Mouse (Mus musculus): ENCODE results near the gene Ugt1a9. TPM values are rescaled to one million over a fixed set of nuclear protein-coding genes. Genes with fewer than 3 reads are reported as not detected.
"Not testable (repeated sequence)": the region's sequence is repeated elsewhere in the genome, so short reads cannot be mapped to it uniquely, and the experiment has no call there.

The Ugt1a9 gene
- polyA plus RNA-seq, 1 experiment from 2014 or later, result not detected

DNA sequence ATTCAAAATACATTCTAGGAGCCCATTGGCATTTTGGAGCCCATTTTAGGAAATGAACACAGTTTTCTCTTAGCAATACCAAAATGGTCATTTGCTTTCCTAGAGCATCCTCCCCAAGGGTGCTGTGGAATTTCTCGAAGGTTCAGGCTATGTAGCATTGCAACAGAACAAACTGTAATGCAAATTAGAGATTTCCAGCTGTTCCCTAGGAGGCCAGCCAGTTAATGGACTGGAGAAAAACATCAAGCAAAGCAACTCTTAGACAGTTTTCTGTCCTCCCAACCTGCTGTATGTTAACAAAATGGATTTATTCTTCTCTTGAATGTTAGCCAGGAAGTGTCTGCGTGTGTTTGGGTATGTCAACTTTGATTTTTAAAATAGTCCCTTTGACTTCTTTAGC, 66.0 kb downstream of the Ugt1a9 start:
- WGBS, result 78% methylated on average over 2 of the region's 2 CpGs
- Histone ChIP-seq H3K9ac (ENCODE audit: low read length) (no peak overlapping the region), H3K27ac (replicated peaks; ENCODE audit: low read depth, low read length) (no peak overlapping the region), H3K4me1 (ENCODE audit: control insufficient read depth, insufficient read depth, low read length) (no peaks in the 10 kb centered on the region), H3K9me3 (ENCODE audit: control insufficient read depth, low read length) (no peaks in the 10 kb centered on the region), H3K4me3 (ENCODE audit: low read depth, low read length) (no peak overlapping the region), H3K27me3 (ENCODE audit: control insufficient read depth, insufficient read depth, low read length) (no peaks in the 10 kb centered on the region), H3K36me3 (ENCODE audit: control insufficient read depth, insufficient read depth, low read length) (no peaks in the 10 kb centered on the region), H3K4me2 (ENCODE audit: low read depth, severe bottlenecking) (no peak overlapping the region)
- ATAC-seq (ENCODE audit: insufficient number of reproducible peaks, low FRiP score, low TSS enrichment, low read depth), result no peak
- DNase-seq (ENCODE audit: low spot score), result no peak

DNA sequence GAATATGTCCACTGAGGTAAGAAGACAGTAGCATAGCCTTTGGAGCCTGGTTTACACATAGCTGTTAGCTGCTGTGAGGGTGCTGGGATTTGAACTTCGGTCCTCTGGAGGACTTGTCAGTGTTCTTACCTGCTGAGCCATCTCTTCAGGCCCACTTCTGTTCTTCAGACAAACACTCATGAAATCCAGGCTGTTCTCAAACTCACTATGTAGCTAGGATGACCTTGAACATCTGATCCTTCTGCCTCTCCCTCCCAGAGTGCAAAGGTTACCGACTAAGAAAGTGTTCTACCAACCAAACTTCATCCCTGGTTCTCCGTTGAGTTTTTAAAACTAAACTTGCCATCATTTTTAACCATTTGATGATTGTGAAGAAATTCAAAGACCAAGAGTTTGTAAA, 66.7 kb downstream of the Ugt1a9 start:
- no peak overlapping the region for H3K4me2 ChIP-seq (ENCODE audit: low read depth, severe bottlenecking)
- ATAC-seq (ENCODE audit: insufficient number of reproducible peaks, low FRiP score, low TSS enrichment, low read depth), result no peak
- H3K27ac ChIP-seq (replicated peaks; ENCODE audit: low read depth, low read length), result no peak overlapping the region
- DNase-seq (ENCODE audit: low spot score), result no peak
- H3K4me3 ChIP-seq (ENCODE audit: low read depth, low read length), result no peak overlapping the region
- no peaks in the 10 kb centered on the region for H3K9me3 ChIP-seq (ENCODE audit: control insufficient read depth, low read length)
- H3K27me3 ChIP-seq (ENCODE audit: control insufficient read depth, insufficient read depth, low read length), result no peaks in the 10 kb centered on the region
- no peak overlapping the region for H3K9ac ChIP-seq (ENCODE audit: low read length)
- 87% methylated on average over 3 of the region's 3 CpGs for WGBS
- no peaks in the 10 kb centered on the region for H3K4me1 ChIP-seq (ENCODE audit: control insufficient read depth, insufficient read depth, low read length)
- no peaks in the 10 kb centered on the region for H3K36me3 ChIP-seq (ENCODE audit: control insufficient read depth, insufficient read depth, low read length)

DNA sequence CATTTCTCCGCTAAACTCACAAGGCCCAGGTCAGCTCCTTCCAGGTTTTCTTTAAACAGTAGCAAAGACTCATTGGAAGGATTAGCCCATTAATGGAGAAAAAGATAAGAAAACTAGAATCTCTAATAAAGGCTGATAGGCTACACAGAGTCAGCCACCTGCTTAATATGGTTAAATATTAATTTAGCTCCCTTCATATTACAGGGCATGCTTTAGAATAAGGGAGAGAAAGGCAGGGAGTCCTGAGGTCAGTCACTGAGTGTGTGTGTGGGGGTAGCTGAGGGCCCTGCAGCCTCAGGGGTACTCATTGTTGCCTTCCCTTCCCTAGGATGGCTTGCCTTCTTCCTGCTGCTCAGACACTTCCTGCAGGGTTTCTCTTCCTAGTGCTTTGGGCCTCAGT, 67.5 kb downstream of the Ugt1a9 start:
- DNase-seq (ENCODE audit: low spot score) (no peak), ATAC-seq (ENCODE audit: insufficient number of reproducible peaks, low FRiP score, low TSS enrichment, low read depth) (no peak)
- 88% methylated on average over 1 of the region's 1 CpGs for WGBS
- Histone ChIP-seq H3K4me1 (ENCODE audit: control insufficient read depth, insufficient read depth, low read length) (no peaks in the 10 kb centered on the region), H3K9ac (ENCODE audit: low read length) (no peak overlapping the region), H3K27me3 (ENCODE audit: control insufficient read depth, insufficient read depth, low read length) (no peaks in the 10 kb centered on the region), H3K9me3 (ENCODE audit: control insufficient read depth, low read length) (no peaks in the 10 kb centered on the region), H3K4me2 (ENCODE audit: low read depth, severe bottlenecking) (no peak overlapping the region), H3K27ac (replicated peaks; ENCODE audit: low read depth, low read length) (no peak overlapping the region), H3K4me3 (ENCODE audit: low read depth, low read length) (no peak overlapping the region), H3K36me3 (ENCODE audit: control insufficient read depth, insufficient read depth, low read length) (no peaks in the 10 kb centered on the region)

DNA sequence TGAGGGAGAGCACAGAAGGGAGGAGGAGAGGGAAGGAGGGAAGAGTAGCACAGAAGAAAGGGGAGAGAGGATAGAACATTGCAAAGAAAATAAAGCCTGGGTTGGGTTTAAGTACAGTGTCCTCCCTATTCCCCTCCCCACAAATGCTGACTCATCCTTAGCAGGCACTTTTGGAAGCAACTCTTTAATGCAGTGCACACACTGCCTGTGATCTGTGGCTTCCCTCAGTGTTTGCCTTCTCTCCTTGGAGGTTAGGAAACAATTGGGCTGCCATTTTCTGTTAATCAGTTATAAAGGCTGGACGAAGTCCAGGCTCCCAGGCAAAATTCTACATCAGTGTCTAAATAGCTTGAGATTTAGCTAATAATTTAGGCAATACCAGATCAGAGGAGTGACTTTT, 69.9 kb downstream of the Ugt1a9 start:
- not testable (repeated sequence) for ATAC-seq (ENCODE audit: insufficient number of reproducible peaks, low FRiP score, low TSS enrichment, low read depth)

DNA sequence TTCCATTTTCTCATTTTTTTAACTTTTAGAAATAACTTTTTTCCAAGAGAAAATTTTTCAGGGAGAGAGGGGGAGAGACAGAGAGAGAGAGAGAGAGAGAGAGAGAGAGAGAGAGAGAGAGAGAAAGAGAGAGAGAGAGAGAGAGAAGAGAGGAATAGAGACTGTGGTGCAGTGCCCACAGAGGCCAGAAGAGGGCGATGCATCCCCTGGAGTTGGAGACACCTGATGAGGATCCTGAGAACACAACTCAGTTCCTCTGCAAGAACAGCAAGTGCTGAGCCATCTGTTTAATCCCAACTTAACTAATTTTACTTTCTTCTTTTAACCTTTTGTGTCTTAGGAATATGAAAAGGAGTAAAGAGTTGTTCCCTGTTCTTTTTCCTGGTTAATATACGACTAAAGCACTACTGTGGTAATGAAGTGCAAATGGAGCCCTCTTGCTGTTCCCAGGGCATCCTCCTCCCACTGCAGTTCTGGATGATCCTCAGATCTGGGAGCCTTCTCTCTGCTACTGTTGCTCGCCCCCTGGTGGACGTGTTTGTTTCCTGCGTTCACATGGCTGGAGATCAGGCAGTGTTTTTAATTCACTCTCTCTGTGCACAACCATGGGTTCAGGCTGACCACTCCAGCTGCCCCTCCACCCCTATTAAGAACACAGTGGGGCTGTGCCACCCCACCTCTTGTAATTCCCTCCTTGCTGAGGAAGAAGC, 73.5 kb downstream of the Ugt1a9 start:
- not testable (repeated sequence) for H3K27ac ChIP-seq (replicated peaks; ENCODE audit: low read depth, low read length); ATAC-seq (ENCODE audit: insufficient number of reproducible peaks, low FRiP score, low TSS enrichment, low read depth); H3K27me3 ChIP-seq (ENCODE audit: control insufficient read depth, insufficient read depth, low read length); H3K9ac ChIP-seq (ENCODE audit: low read length); H3K4me2 ChIP-seq (ENCODE audit: low read depth, severe bottlenecking); H3K4me3 ChIP-seq (ENCODE audit: low read depth, low read length); H3K36me3 ChIP-seq (ENCODE audit: control insufficient read depth, insufficient read depth, low read length); H3K4me1 ChIP-seq (ENCODE audit: control insufficient read depth, insufficient read depth, low read length); H3K9me3 ChIP-seq (ENCODE audit: control insufficient read depth, low read length)
- WGBS, result 1% methylated on average over 5 of the region's 5 CpGs
- peak; percentile 50 for DNase-seq (ENCODE audit: low spot score)

More for the DNA sequence above, 69.9 kb downstream of the Ugt1a9 start:
- H3K9me3 ChIP-seq (ENCODE audit: control insufficient read depth, low read length); DNase-seq (ENCODE audit: low spot score); H3K4me3 ChIP-seq (ENCODE audit: low read depth, low read length); H3K36me3 ChIP-seq (ENCODE audit: control insufficient read depth, insufficient read depth, low read length); H3K4me2 ChIP-seq (ENCODE audit: low read depth, severe bottlenecking); H3K9ac ChIP-seq (ENCODE audit: low read length); H3K27ac ChIP-seq (replicated peaks; ENCODE audit: low read depth, low read length); H3K27me3 ChIP-seq (ENCODE audit: control insufficient read depth, insufficient read depth, low read length); H3K4me1 ChIP-seq (ENCODE audit: control insufficient read depth, insufficient read depth, low read length): not testable (repeated sequence)
- WGBS, result 76% methylated on average over 1 of the region's 1 CpGs

DNA sequence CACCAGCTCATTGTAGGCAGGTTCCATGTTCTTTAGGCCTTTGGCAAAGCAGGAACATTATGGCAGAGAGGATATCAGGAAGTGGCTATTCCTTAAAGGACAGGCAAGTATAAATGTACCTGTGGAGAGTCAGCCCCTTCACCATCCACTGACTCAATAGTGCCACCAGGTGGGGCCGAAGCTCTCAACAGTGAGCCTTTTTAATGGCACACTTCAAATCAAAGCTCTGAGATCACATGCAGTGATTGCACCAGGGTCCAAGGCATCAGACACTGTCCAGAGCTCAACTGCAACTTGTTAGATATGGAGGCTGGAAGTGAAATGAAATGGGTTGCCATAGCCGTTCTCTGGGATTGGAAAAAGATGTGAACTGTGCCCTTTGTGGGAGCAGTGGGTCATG, 74.7 kb downstream of the Ugt1a9 start:
- H3K4me2 ChIP-seq (ENCODE audit: low read depth, severe bottlenecking); H3K4me1 ChIP-seq (ENCODE audit: control insufficient read depth, insufficient read depth, low read length); H3K9me3 ChIP-seq (ENCODE audit: control insufficient read depth, low read length); H3K9ac ChIP-seq (ENCODE audit: low read length); H3K27me3 ChIP-seq (ENCODE audit: control insufficient read depth, insufficient read depth, low read length); H3K27ac ChIP-seq (replicated peaks; ENCODE audit: low read depth, low read length); ATAC-seq (ENCODE audit: insufficient number of reproducible peaks, low FRiP score, low TSS enrichment, low read depth); H3K36me3 ChIP-seq (ENCODE audit: control insufficient read depth, insufficient read depth, low read length); H3K4me3 ChIP-seq (ENCODE audit: low read depth, low read length): not testable (repeated sequence)
- DNase-seq (ENCODE audit: low spot score), result peak; percentile 27
- 56% methylated on average over 2 of the region's 2 CpGs for WGBS

DNA sequence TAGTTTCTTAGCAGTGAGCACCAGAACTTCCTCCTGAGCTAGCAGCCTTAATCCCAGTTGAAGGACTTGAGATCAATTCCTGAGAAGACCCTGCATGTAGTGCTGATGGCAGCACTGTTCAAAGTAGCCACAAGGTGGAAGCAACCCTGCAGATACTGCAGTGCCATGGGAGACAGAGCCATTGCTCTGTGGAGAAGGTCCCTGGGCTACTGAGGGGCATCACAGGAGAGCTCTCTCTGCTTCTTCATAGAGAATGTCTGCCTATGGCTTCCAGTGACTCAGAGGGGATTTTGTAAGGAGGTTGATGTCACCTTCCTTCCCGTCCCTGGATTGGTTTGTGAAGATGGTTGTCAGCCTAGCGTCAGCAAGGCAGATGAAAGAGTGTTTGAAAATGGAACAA, 79.5 kb downstream of the Ugt1a9 start:
- not testable (repeated sequence) for H3K4me3 ChIP-seq (ENCODE audit: low read depth, low read length); ATAC-seq (ENCODE audit: insufficient number of reproducible peaks, low FRiP score, low TSS enrichment, low read depth); H3K27ac ChIP-seq (replicated peaks; ENCODE audit: low read depth, low read length); DNase-seq (ENCODE audit: low spot score); H3K4me2 ChIP-seq (ENCODE audit: low read depth, severe bottlenecking); H3K36me3 ChIP-seq (ENCODE audit: control insufficient read depth, insufficient read depth, low read length); H3K27me3 ChIP-seq (ENCODE audit: control insufficient read depth, insufficient read depth, low read length); H3K9me3 ChIP-seq (ENCODE audit: control insufficient read depth, low read length); H3K9ac ChIP-seq (ENCODE audit: low read length); H3K4me1 ChIP-seq (ENCODE audit: control insufficient read depth, insufficient read depth, low read length)
- WGBS, result 82% methylated on average over 2 of the region's 2 CpGs

DNA sequence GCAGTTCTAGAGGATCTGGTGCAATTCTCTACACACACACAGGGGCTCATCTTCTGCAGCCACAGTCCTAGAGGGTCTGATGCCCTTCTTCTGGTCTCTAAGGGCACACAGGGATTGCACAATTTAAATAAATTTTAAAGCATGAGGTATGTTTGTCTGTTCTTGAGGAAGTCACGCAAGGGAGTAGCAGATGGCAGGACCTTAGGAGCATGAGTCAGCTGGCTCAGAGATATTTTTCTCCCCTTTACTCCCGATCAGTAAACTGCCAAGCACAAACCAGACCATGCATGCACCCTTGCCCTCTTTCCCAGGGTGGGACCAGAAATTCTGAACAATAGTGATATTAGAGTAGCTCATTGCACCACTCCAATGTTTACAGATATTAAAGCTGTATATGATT, 87.8 kb downstream of the Ugt1a9 start:
- WGBS, result 77% methylated on average over 2 of the region's 2 CpGs
- Histone ChIP-seq H3K4me2 (ENCODE audit: low read depth, severe bottlenecking) (no peak overlapping the region), H3K27me3 (ENCODE audit: control insufficient read depth, insufficient read depth, low read length) (no peaks in the 10 kb centered on the region), H3K4me3 (ENCODE audit: low read depth, low read length) (no peak overlapping the region), H3K9me3 (ENCODE audit: control insufficient read depth, low read length) (no peaks in the 10 kb centered on the region), H3K9ac (ENCODE audit: low read length) (no peak overlapping the region), H3K4me1 (ENCODE audit: control insufficient read depth, insufficient read depth, low read length) (no peaks in the 10 kb centered on the region), H3K27ac (replicated peaks; ENCODE audit: low read depth, low read length) (no peak overlapping the region), H3K36me3 (ENCODE audit: control insufficient read depth, insufficient read depth, low read length) (no peaks in the 10 kb centered on the region)
- DNase-seq (ENCODE audit: low spot score) (no peak), ATAC-seq (ENCODE audit: insufficient number of reproducible peaks, low FRiP score, low TSS enrichment, low read depth) (no peak)

DNA sequence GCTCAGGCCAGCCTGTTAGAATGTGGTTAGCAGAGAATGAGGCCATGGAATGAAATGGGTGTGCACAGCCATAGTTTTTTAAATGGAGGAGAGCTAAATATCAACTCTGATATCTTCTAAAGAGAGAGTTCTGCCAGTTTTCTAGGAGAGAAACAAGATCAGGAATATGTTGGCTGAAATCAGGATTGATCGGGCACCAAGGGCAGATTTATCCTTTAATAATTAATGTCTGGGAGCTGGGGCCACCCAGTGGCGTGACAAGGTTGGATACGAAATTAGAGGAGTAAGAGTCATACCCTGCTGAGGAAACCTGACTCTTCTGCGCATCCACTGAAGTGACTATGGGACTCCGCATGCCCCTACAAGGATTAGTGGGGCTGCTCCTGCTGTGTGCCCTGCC, 95.1 kb downstream of the Ugt1a9 start, which contains the start of gene Ugt1a5:
Gene Ugt1a5, plus strand, starts transcription at position 302 of the 400 bp plus-strand sequence.
- no peak within 1 kb of the TSS for H3K4me3 ChIP-seq (ENCODE audit: low read depth, low read length)
- no peak within 1 kb of the TSS for H3K27ac ChIP-seq (replicated peaks; ENCODE audit: low read depth, low read length)
- ATAC-seq (ENCODE audit: insufficient number of reproducible peaks, low FRiP score, low TSS enrichment, low read depth), result no peak
- no peaks in the 10 kb centered on the region for H3K36me3 ChIP-seq (ENCODE audit: control insufficient read depth, insufficient read depth, low read length)
- WGBS, result 77% methylated on average over 5 of the region's 5 CpGs
- H3K9ac ChIP-seq (ENCODE audit: low read length), result no peak within 1 kb of the TSS
- H3K27me3 ChIP-seq (ENCODE audit: control insufficient read depth, insufficient read depth, low read length), result no peaks in the 10 kb centered on the region
- H3K4me2 ChIP-seq (ENCODE audit: low read depth, severe bottlenecking), result no peak within 1 kb of the TSS
- no peak for DNase-seq (ENCODE audit: low spot score)
- H3K9me3 ChIP-seq (ENCODE audit: control insufficient read depth, low read length), result no peaks in the 10 kb centered on the region
- no peaks in the 10 kb centered on the region for H3K4me1 ChIP-seq (ENCODE audit: control insufficient read depth, insufficient read depth, low read length)

Measured in limb, embryonic 11.5 days (tissue).